Mouse (Mus musculus): ENCODE data around the gene Nfkb2. TPM values are rescaled to one million over a fixed set of nuclear protein-coding genes. Genes with fewer than 3 reads are reported as not detected.

Gene Nfkb2
- polyA plus RNA-seq, 2 experiments = 2.6 to 4.5 TPM

GRCm38 (mm10) chr19:46326756-46327305 is 22.7 kb downstream of the Nfkb2 start, which contains the start of gene Psd:
TSS of gene Psd (minus strand) at chr19:46327156.
- no peak for DNase-seq (ENCODE audit: low read depth in 3 of 3, low spot score in 3 of 3)
- peak within 1 kb of the TSS; percentile 98 for H3K4me2 ChIP-seq (ENCODE audit: low read depth)
- peak within 1 kb of the TSS; percentile 75 for H3K9ac ChIP-seq (replicated peaks)
- ATAC-seq (ENCODE audit: insufficient read depth) = no peak
- peaks cover 5% of the 10 kb centered on the region; the same call in 1 of the 2 replicates for H3K36me3 ChIP-seq (replicated peaks; ENCODE audit: control insufficient read depth, insufficient read depth, low read depth)
- peaks cover 58% of the 10 kb centered on the region for H3K27me3 ChIP-seq (ENCODE audit: control insufficient read depth, insufficient read depth, low read length)
- H3K27ac ChIP-seq = peak within 1 kb of the TSS; percentile 41; the same call in 1 of the 2 replicates
- under 1% methylated on average over 35 of the region's 35 CpGs for WGBS (ENCODE audit: insufficient replicate concordance)
- H3K9me3 ChIP-seq (ENCODE audit: control insufficient read depth, low read length) = no peaks in the 10 kb centered on the region
- TF ChIP-seq CTCF (IDR thresholded peaks at IDR 0.05; ENCODE audit: low read depth) = no peak
- no peak for TF ChIP-seq EP300 (IDR thresholded peaks at IDR 0.05; ENCODE audit: low read depth)
- peaks cover 13 to 21% of the 10 kb centered on the region in 2 experiments for H3K4me1 ChIP-seq (replicated peaks; ENCODE audit: control insufficient read depth in 2 of 2, insufficient read depth in 2 of 2, low read length in 1 of 2)
- H3K4me3 ChIP-seq (ENCODE audit: insufficient read depth in 1 of 2, low read depth in 2 of 2, low read length in 2 of 2) = peak within 1 kb of the TSS; percentile 87 to 90

- Histone ChIP-seq H3K27ac (no peak overlapping the region; the same call in 1 of the 2 replicates), H3K4me2 (ENCODE audit: low read depth) (peak overlapping the region; percentile 98), H3K9me3 (ENCODE audit: control insufficient read depth, low read length) (no peaks in the 10 kb centered on the region), H3K36me3 (replicated peaks; ENCODE audit: control insufficient read depth, insufficient read depth, low read depth) (peaks cover 5% of the 10 kb centered on the region; the same call in 1 of the 2 replicates), H3K9ac (replicated peaks) (peak overlapping the region; percentile 75; the same call in 1 of the 2 replicates), H3K27me3 (ENCODE audit: control insufficient read depth, insufficient read depth, low read length) (peaks cover 50% of the 10 kb centered on the region), H3K4me1 (replicated peaks; ENCODE audit: control insufficient read depth in 2 of 2, insufficient read depth in 2 of 2, low read length in 1 of 2) (peaks cover 13 to 21% of the 10 kb centered on the region in 2 experiments), H3K4me3 (ENCODE audit: insufficient read depth in 1 of 2, low read depth in 2 of 2, low read length in 2 of 2) (peak overlapping the region; percentile 87 to 90)
- TF ChIP-seq EP300 (IDR thresholded peaks at IDR 0.05; ENCODE audit: low read depth) = no peak
- no peak for TF ChIP-seq CTCF (IDR thresholded peaks at IDR 0.05; ENCODE audit: low read depth)
- WGBS (ENCODE audit: insufficient replicate concordance) = 17% methylated on average over 14 of the region's 14 CpGs
- no peak for ATAC-seq (ENCODE audit: insufficient read depth)
- no peak for DNase-seq (ENCODE audit: low read depth in 3 of 3, low spot score in 3 of 3)
Measured at GRCm38 (mm10) chr19:46327531-46328064, 23.5 kb downstream of the Nfkb2 start.

DNA sequence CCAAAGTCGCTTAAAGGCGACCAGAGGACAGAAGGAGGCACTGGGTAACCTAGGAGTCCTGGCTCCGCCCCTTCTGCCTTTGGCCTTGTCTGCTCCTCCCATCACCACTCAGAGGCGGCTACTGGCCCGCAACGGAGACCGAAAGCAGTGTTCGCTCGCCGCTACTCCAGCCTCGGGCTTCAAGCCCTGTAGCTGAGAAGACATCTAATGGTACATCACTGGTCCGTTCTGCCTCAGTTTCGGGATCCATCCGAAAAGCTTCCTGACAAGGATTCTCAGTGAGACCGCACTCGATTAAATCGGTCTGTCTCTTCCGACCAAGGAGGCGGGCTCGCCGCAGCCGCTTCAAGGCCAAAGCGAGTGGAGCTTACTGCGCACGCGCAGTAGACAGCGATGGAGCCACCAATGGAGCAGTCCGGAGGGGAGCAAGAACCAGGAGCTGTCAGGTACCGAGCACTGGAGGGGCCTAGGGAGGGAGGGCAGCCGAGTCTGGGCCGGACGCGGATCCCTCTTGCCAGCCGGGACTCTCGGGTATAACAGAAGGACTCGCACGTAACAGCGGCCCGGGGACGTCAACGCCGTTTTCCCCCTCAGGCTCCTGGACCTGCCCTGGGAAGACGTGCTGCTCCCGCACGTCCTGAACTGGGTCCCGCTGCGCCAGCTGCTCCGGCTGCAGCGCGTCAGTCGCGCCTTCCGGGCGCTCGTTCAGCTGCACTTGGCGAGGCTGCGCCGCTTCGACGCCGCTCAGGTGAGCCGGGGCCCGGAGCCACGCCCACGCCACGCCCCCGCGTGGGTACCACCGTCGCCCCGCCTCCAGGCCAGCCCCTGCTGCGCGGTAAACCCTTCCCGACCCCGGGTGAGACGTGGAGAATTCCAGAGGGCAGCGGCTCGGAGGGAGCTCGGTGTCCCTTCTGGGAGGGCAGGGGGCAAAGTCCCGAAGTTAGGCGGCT is 24.2 kb downstream of the Nfkb2 start, which contains the start of gene Fbxl15:
Gene Fbxl15, plus strand, starts transcription at position 104 of the 950 bp plus-strand sequence.
- Histone ChIP-seq H3K9ac (replicated peaks) (peak within 1 kb of the TSS; percentile 75), H3K27ac (peak within 1 kb of the TSS; percentile 41), H3K36me3 (replicated peaks; ENCODE audit: control insufficient read depth, insufficient read depth, low read depth) (peaks cover 5% of the 10 kb centered on the region; the same call in 1 of the 2 replicates), H3K4me2 (ENCODE audit: low read depth) (peak within 1 kb of the TSS; percentile 98), H3K27me3 (ENCODE audit: control insufficient read depth, insufficient read depth, low read length) (peaks cover 43% of the 10 kb centered on the region), H3K4me1 (replicated peaks; ENCODE audit: control insufficient read depth in 2 of 2, insufficient read depth in 2 of 2, low read length in 1 of 2) (peaks cover 13 to 21% of the 10 kb centered on the region in 2 experiments), H3K9me3 (ENCODE audit: control insufficient read depth, low read length) (no peaks in the 10 kb centered on the region), H3K4me3 (ENCODE audit: insufficient read depth in 1 of 2, low read depth in 2 of 2, low read length in 2 of 2) (peak within 1 kb of the TSS; percentile 87 to 90)
- under 1% methylated on average over 81 of the region's 81 CpGs for WGBS (ENCODE audit: insufficient replicate concordance)
- ATAC-seq (ENCODE audit: insufficient read depth) (peak; percentile 92), DNase-seq (ENCODE audit: low read depth in 3 of 3, low spot score in 3 of 3) (peak; percentile 90 to 92 (median 90))
- TF ChIP-seq EP300 (IDR thresholded peaks at IDR 0.05; ENCODE audit: low read depth) (no peak), CTCF (IDR thresholded peaks at IDR 0.05; ENCODE audit: low read depth) (no peak)

GRCm38 (mm10) chr19:46329031-46329641 is 25.0 kb downstream of the Nfkb2 start:
- Histone ChIP-seq H3K36me3 (replicated peaks; ENCODE audit: control insufficient read depth, insufficient read depth, low read depth) (peaks cover 5% of the 10 kb centered on the region; the same call in 1 of the 2 replicates), H3K9me3 (ENCODE audit: control insufficient read depth, low read length) (no peaks in the 10 kb centered on the region), H3K4me1 (replicated peaks; ENCODE audit: control insufficient read depth in 2 of 2, insufficient read depth in 2 of 2, low read length in 1 of 2) (peaks cover 13 to 21% of the 10 kb centered on the region in 2 experiments), H3K9ac (replicated peaks) (peak overlapping the region; percentile 75), H3K4me2 (ENCODE audit: low read depth) (peak overlapping the region; percentile 98), H3K27me3 (ENCODE audit: control insufficient read depth, insufficient read depth, low read length) (peaks cover 35% of the 10 kb centered on the region), H3K27ac (no peak overlapping the region), H3K4me3 (ENCODE audit: insufficient read depth in 1 of 2, low read depth in 2 of 2, low read length in 2 of 2) (peak overlapping the region; percentile 87 to 90)
- ATAC-seq (ENCODE audit: insufficient read depth) (no peak), DNase-seq (ENCODE audit: low read depth in 3 of 3, low spot score in 3 of 3) (no peak)
- WGBS (ENCODE audit: insufficient replicate concordance) = 3% methylated on average over 54 of the region's 54 CpGs
- TF ChIP-seq EP300 (IDR thresholded peaks at IDR 0.05; ENCODE audit: low read depth) = no peak
- no peak for TF ChIP-seq CTCF (IDR thresholded peaks at IDR 0.05; ENCODE audit: low read depth)
